Mouse (Mus musculus): ENCODE results near the gene Wdr61. TPM values are rescaled to one million over a fixed set of nuclear protein-coding genes. Genes with fewer than 3 reads are reported as not detected.

The Wdr61 gene
- polyA plus RNA-seq, 1 experiment from 2014 or later = 151 TPM

- Histone ChIP-seq H3K9me3 (replicated peaks) (no peaks in the 10 kb centered on the region), H3K4me1 (no peaks in the 10 kb centered on the region), H3K4me2 (no peak overlapping the region), H3K27ac (no peak overlapping the region), H3K27me3 (no peaks in the 10 kb centered on the region), H3K9ac (no peak overlapping the region), H3K4me3 (no peak overlapping the region), H3K36me3 (ENCODE audit: poor library complexity, severe bottlenecking) (peaks cover 93% of the 10 kb centered on the region)
- 73% methylated on average over 3 of the region's 3 CpGs for WGBS
- no peak for ATAC-seq
Observed at GRCm38 (mm10) chr9:54717527-54717926, 16.8 kb downstream of the Wdr61 start.

GRCm38 (mm10) chr9:54715776-54716175 is 18.5 kb downstream of the Wdr61 start:
- Histone ChIP-seq H3K27me3 (no peaks in the 10 kb centered on the region), H3K9ac (no peak overlapping the region), H3K36me3 (ENCODE audit: poor library complexity, severe bottlenecking) (peaks cover 91% of the 10 kb centered on the region), H3K4me3 (no peak overlapping the region), H3K4me2 (no peak overlapping the region), H3K4me1 (no peaks in the 10 kb centered on the region), H3K9me3 (replicated peaks) (no peaks in the 10 kb centered on the region), H3K27ac (no peak overlapping the region)
- 93% methylated on average over 3 of the region's 3 CpGs for WGBS
- no peak for ATAC-seq

- Histone ChIP-seq H3K27me3 (no peaks in the 10 kb centered on the region), H3K4me1 (peaks cover 18% of the 10 kb centered on the region; the same call in 1 of the 2 replicates), H3K4me3 (no peak overlapping the region), H3K27ac (peak overlapping the region; percentile 22; the same call in 1 of the 2 replicates), H3K9ac (no peak overlapping the region), H3K36me3 (ENCODE audit: poor library complexity, severe bottlenecking) (peaks cover 26% of the 10 kb centered on the region), H3K4me2 (no peak overlapping the region), H3K9me3 (replicated peaks) (no peaks in the 10 kb centered on the region)
- no peak for ATAC-seq
- 89% methylated on average over 5 of the region's 5 CpGs for WGBS
Observed at GRCm38 (mm10) chr9:54708085-54708484, 26.2 kb downstream of the Wdr61 start.

DNA sequence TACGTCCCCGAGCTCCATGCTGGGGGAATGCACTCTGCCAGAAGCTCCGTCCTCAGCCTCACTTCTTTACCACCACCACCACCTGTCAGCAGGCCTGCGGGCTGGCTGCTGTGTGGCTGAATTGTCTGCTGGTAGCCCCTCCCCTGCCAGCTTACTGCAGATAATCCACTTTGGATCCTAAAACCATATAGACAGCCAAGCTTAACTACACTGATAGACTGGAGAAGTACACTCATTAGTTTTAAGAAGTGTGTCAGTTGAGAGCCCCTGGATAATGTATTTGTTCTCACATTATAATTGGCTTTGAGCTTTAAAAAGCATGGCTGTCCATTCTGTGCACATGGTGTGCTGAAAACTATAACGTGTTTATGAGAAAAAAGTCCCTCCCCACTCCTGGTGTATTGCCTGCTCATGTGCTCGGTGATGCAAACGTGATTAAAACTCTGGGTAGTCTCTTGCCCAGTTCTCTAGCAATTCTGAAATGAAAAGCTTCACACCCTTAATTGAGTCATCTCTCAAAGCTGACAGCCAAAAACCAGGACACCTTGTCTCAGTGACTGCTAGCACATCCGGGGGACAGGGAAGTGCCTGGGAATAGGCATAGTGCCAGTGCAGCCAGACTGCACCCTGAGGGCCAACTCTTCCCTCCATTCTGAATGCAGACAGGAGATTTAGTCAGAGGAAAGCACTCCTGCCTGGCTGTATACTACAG is 26.9 kb downstream of the Wdr61 start:
- peaks cover 20% of the 10 kb centered on the region for H3K36me3 ChIP-seq (ENCODE audit: poor library complexity, severe bottlenecking)
- H3K27me3 ChIP-seq = no peaks in the 10 kb centered on the region
- H3K9ac ChIP-seq = no peak overlapping the region
- ATAC-seq = peak; percentile 77
- WGBS = 29% methylated on average over 8 of the region's 8 CpGs
- peaks cover 18% of the 10 kb centered on the region; the same call in 1 of the 2 replicates for H3K4me1 ChIP-seq
- peak overlapping the region; percentile 22; the same call in 1 of the 2 replicates for H3K27ac ChIP-seq
- H3K9me3 ChIP-seq (replicated peaks) = no peaks in the 10 kb centered on the region
- no peak overlapping the region for H3K4me2 ChIP-seq
- H3K4me3 ChIP-seq = no peak overlapping the region

GRCm38 (mm10) chr9:54705561-54705960 is 28.8 kb downstream of the Wdr61 start:
- no peak overlapping the region for H3K27ac ChIP-seq
- H3K4me2 ChIP-seq = no peak overlapping the region
- peaks cover 14% of the 10 kb centered on the region for H3K27me3 ChIP-seq
- no peaks in the 10 kb centered on the region for H3K9me3 ChIP-seq (replicated peaks)
- no peak overlapping the region for H3K9ac ChIP-seq
- peaks cover 18% of the 10 kb centered on the region; the same call in 1 of the 2 replicates for H3K4me1 ChIP-seq
- no peak overlapping the region for H3K4me3 ChIP-seq
- ATAC-seq = no peak
- H3K36me3 ChIP-seq (ENCODE audit: poor library complexity, severe bottlenecking) = peaks cover 6% of the 10 kb centered on the region; the same call in 1 of the 2 replicates
- WGBS = 65% methylated on average over 1 of the region's 1 CpGs

DNA sequence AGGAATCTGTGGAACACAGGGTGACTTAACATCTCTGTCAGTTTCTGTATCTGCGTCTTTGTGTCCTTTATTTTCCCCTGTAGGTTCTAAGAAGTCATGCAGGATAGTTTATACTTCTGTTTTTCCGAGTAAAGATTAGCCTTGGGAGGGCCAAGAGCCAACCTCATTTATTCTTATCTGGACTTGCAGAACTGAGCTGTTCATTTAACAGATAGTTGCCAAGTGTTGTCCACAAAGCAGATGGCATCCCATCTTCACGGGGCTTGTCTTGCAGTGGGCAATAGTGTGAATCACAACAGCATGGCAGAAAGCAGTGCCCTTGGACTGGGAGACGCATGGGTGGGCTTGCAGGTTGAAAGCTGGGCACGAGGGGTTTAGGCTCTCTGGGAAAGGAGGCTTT is 30.0 kb downstream of the Wdr61 start:
- H3K4me2 ChIP-seq = no peak overlapping the region

DNA sequence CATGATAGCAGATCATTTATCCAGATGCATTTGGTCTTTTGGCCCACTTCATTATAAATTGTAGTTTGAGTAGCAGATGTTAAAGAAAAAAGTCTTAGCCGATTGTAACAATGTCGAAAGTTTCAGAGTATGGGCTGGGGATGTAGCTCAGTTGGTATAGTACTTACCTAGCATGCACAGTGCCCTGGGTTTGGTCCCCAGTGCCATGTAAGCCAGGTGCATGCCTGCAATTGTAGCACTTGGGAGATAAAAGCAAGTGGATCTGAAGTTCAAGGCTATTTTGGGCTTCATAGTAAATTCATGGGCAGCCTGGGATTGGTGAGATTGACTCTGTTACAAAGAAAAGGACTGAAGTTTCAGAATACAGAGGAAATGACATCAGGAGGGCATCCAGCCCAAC is 31.7 kb downstream of the Wdr61 start:
- Histone ChIP-seq H3K9me3 (replicated peaks) (no peaks in the 10 kb centered on the region), H3K27ac (no peak overlapping the region), H3K4me1 (peaks cover 22% of the 10 kb centered on the region; the same call in 1 of the 2 replicates), H3K4me3 (no peak overlapping the region), H3K36me3 (ENCODE audit: poor library complexity, severe bottlenecking) (no peaks in the 10 kb centered on the region), H3K4me2 (no peak overlapping the region), H3K9ac (no peak overlapping the region), H3K27me3 (peaks cover 37% of the 10 kb centered on the region)
- WGBS = 83% methylated on average over 2 of the region's 2 CpGs
- no peak for ATAC-seq

More for the DNA sequence above, 30.0 kb downstream of the Wdr61 start:
- no peak for ATAC-seq
- Histone ChIP-seq H3K9me3 (replicated peaks) (no peaks in the 10 kb centered on the region), H3K4me1 (peaks cover 24% of the 10 kb centered on the region; the same call in 1 of the 2 replicates), H3K9ac (no peak overlapping the region), H3K4me3 (no peak overlapping the region), H3K27me3 (peaks cover 23% of the 10 kb centered on the region), H3K27ac (no peak overlapping the region), H3K36me3 (ENCODE audit: poor library complexity, severe bottlenecking) (no peaks in the 10 kb centered on the region)
- 84% methylated on average over 5 of the region's 5 CpGs for WGBS

DNA sequence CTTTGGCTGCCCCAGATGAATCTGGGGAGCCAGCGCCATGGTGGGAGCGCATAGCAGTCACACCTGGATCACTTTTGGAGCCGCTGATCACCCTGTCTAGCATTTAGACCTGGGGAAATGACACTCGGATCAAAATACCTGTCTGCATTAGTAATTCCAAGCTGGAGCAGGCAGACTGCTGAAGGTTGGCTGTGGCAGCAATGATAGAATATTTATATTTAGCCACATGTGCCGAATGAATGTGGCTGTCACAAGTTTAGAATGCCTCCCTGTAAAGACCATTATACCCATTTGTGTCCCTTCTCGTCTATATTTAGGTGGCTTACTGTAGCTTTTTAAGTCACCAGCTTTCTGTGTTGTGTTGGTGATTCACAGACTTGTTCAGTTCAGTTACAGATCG is 33.6 kb downstream of the Wdr61 start:
- ATAC-seq = no peak
- Histone ChIP-seq H3K9ac (no peak overlapping the region), H3K27me3 (peaks cover 46% of the 10 kb centered on the region), H3K4me1 (peaks cover 11% of the 10 kb centered on the region; the same call in 1 of the 2 replicates), H3K27ac (no peak overlapping the region), H3K9me3 (replicated peaks) (no peaks in the 10 kb centered on the region), H3K36me3 (ENCODE audit: poor library complexity, severe bottlenecking) (no peaks in the 10 kb centered on the region), H3K4me2 (no peak overlapping the region; the same call in 1 of the 2 replicates), H3K4me3 (no peak overlapping the region)
- 80% methylated on average over 7 of the region's 7 CpGs for WGBS

GRCm38 (mm10) chr9:54700174-54700475 is 34.2 kb downstream of the Wdr61 start:
- no peaks in the 10 kb centered on the region for H3K9me3 ChIP-seq (replicated peaks)
- H3K9ac ChIP-seq = peak overlapping the region; percentile 75
- H3K4me1 ChIP-seq = peaks cover 11% of the 10 kb centered on the region; the same call in 1 of the 2 replicates
- H3K27ac ChIP-seq = no peak overlapping the region
- peak overlapping the region; percentile 85 for H3K4me2 ChIP-seq
- no peak for ATAC-seq
- H3K27me3 ChIP-seq = peaks cover 46% of the 10 kb centered on the region
- 32% methylated on average over 9 of the region's 9 CpGs for WGBS
- H3K36me3 ChIP-seq (ENCODE audit: poor library complexity, severe bottlenecking) = no peaks in the 10 kb centered on the region
- peak overlapping the region; percentile 67 for H3K4me3 ChIP-seq

- Histone ChIP-seq H3K9ac (peak overlapping the region; percentile 75), H3K4me1 (peaks cover 11% of the 10 kb centered on the region; the same call in 1 of the 2 replicates), H3K4me3 (peak overlapping the region; percentile 67), H3K27me3 (peaks cover 46% of the 10 kb centered on the region), H3K4me2 (peak overlapping the region; percentile 85), H3K36me3 (ENCODE audit: poor library complexity, severe bottlenecking) (no peaks in the 10 kb centered on the region), H3K27ac (no peak overlapping the region), H3K9me3 (replicated peaks) (no peaks in the 10 kb centered on the region)
- ATAC-seq = peak; percentile 80
- under 1% methylated on average over 88 of the region's 92 CpGs for WGBS
Observed at GRCm38 (mm10) chr9:54699345-54700173, 34.8 kb downstream of the Wdr61 start.

DNA sequence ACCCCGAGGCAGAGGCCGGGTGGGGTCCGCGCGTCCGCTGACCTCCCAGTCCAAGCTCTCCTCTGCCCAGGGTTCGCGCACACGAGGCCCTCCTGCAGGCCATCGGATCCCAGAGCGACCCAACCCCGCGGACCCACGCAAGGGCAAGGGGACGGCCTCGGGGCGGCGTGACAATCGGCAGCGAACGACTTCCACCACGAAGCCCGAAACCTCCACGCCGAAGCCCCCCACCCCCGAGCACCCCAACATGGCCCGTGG is 35.3 kb downstream of the Wdr61 start:
- Histone ChIP-seq H3K27ac (no peak overlapping the region), H3K4me1 (peaks cover 11% of the 10 kb centered on the region; the same call in 1 of the 2 replicates), H3K4me2 (peak overlapping the region; percentile 85), H3K27me3 (peaks cover 46% of the 10 kb centered on the region), H3K36me3 (ENCODE audit: poor library complexity, severe bottlenecking) (no peaks in the 10 kb centered on the region), H3K9ac (peak overlapping the region; percentile 75), H3K4me3 (peak overlapping the region; percentile 67), H3K9me3 (replicated peaks) (no peaks in the 10 kb centered on the region)
- WGBS = 11% methylated on average over 27 of the region's 27 CpGs
- ATAC-seq = peak; percentile 69

GRCm38 (mm10) chr9:54698318-54699086 is 35.8 kb downstream of the Wdr61 start, which contains the start of gene Dnaja4:
Gene Dnaja4, plus strand, starts transcription at chr9:54698873.
- Histone ChIP-seq H3K27ac (no peak within 1 kb of the TSS), H3K9ac (peak within 1 kb of the TSS; percentile 75), H3K9me3 (replicated peaks) (no peaks in the 10 kb centered on the region), H3K4me3 (peak within 1 kb of the TSS; percentile 67), H3K36me3 (ENCODE audit: poor library complexity, severe bottlenecking) (no peaks in the 10 kb centered on the region), H3K4me1 (peaks cover 11% of the 10 kb centered on the region; the same call in 1 of the 2 replicates), H3K4me2 (peak within 1 kb of the TSS; percentile 85), H3K27me3 (peaks cover 46% of the 10 kb centered on the region)
- 69% methylated on average over 17 of the region's 17 CpGs for WGBS
- peak; percentile 14 for ATAC-seq

Measured in forebrain, embryonic 13.5 days (tissue).